21 mouse cellular contexts compared by ENCODE assay signal in the genomic region with DNA sequence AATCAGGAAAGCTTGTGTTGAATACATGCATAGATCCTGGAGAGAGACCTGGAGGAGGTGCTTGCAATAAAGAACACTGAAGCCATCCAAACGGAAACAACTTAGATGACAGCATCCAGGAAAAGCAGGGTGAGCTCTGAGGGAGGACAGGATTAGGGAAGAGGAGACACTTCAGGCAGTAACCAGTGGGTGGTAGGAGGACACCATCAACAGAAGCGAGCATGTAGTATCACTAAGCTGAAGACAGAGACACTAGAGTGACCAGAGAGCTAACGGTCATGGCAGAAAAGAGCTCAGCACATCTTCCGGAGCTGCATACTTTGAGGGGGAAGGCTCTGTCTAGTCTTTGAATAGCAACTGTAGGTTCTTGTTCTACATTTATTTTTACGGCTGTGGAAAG.
DNase-seq lines count a peak whose midpoint lies in the region; ATAC-seq and TF ChIP-seq lines count a peak whose summit lies in the region.
"Had no signal": no experiment of that assay in that cellular context is flagged by ENCODE, and none has a peak within 500 bp of the region (broad histone marks: within the 10 kb centered on the region; RNA-seq: fewer than 3 reads in every experiment).

No protein-coding gene starts in this region.

- no peak overlapping the region for H3K9ac ChIP-seq in kidney, embryonic 14.5 days (ENCODE audit: low read depth, low read length)
- H3K9ac ChIP-seq in liver, postnatal 0 days (replicated peaks): no peak overlapping the region
- H3K9ac ChIP-seq in liver, embryonic 12.5 days: no peak overlapping the region
- H3K9ac ChIP-seq in stomach, postnatal 0 days (ENCODE audit: low read length): no peak overlapping the region
- H3K9ac ChIP-seq: embryonic facial prominence, embryonic 13.5 days; liver, embryonic 13.5 days; midbrain, embryonic 13.5 days had no signal

- no peak overlapping the region for H3K4me3 ChIP-seq in kidney, embryonic 14.5 days (ENCODE audit: low read length)
- no peak overlapping the region for H3K4me3 ChIP-seq in liver, postnatal 0 days (ENCODE audit: low read depth, low read length)
- no peak overlapping the region for H3K4me3 ChIP-seq in liver, embryonic 12.5 days
- H3K4me3 ChIP-seq in stomach, postnatal 0 days (ENCODE audit: low read depth, low read length): no peak overlapping the region
- H3K4me3 ChIP-seq: embryonic facial prominence, embryonic 13.5 days; left cerebral cortex, adult 2 months; liver, embryonic 13.5 days; midbrain, embryonic 13.5 days had no signal

- 22% methylated on average over 5 of the region's 5 CpGs for WGBS in kidney, embryonic 14.5 days
- 59% methylated on average over 5 of the region's 5 CpGs for WGBS in liver, postnatal 0 days (ENCODE audit: insufficient replicate concordance)
- WGBS in liver, embryonic 12.5 days (ENCODE audit: insufficient replicate concordance): 42% methylated on average over 5 of the region's 5 CpGs
- WGBS in stomach, postnatal 0 days: 47% methylated on average over 5 of the region's 5 CpGs

- no peaks in the 10 kb centered on the region for H3K9me3 ChIP-seq in kidney, embryonic 14.5 days (ENCODE audit: control insufficient read depth, low read length)
- no peaks in the 10 kb centered on the region for H3K9me3 ChIP-seq in liver, postnatal 0 days (ENCODE audit: low read length)
- no peaks in the 10 kb centered on the region for H3K9me3 ChIP-seq in liver, embryonic 12.5 days (replicated peaks)
- H3K9me3 ChIP-seq in stomach, postnatal 0 days (ENCODE audit: control insufficient read depth, low read length): no peaks in the 10 kb centered on the region
- H3K9me3 ChIP-seq: embryonic facial prominence, embryonic 13.5 days; liver, embryonic 13.5 days; midbrain, embryonic 13.5 days had no signal

- H3K4me2 ChIP-seq in kidney, embryonic 14.5 days (replicated peaks; ENCODE audit: low read depth, low read length): peak overlapping the region; percentile 10; the same call in 1 of the 2 replicates
- no peak overlapping the region for H3K4me2 ChIP-seq in liver, postnatal 0 days (ENCODE audit: low read depth, low read length)
- no peak overlapping the region for H3K4me2 ChIP-seq in liver, embryonic 12.5 days
- H3K4me2 ChIP-seq in stomach, postnatal 0 days (replicated peaks; ENCODE audit: low read depth): no peak overlapping the region
- H3K4me2 ChIP-seq: embryonic facial prominence, embryonic 13.5 days; liver, embryonic 13.5 days; midbrain, embryonic 13.5 days had no signal

- no peak overlapping the region for H3K27ac ChIP-seq in kidney, embryonic 14.5 days (ENCODE audit: low read depth, low read length)
- no peak overlapping the region for H3K27ac ChIP-seq in liver, postnatal 0 days (ENCODE audit: low read depth)
- no peak overlapping the region for H3K27ac ChIP-seq in liver, embryonic 12.5 days
- no peak overlapping the region for H3K27ac ChIP-seq in stomach, postnatal 0 days (replicated peaks)
- H3K27ac ChIP-seq: embryonic facial prominence, embryonic 13.5 days; left cerebral cortex, adult 2 months; liver, embryonic 13.5 days; midbrain, embryonic 13.5 days had no signal

- ATAC-seq in frontal cortex, adult (ENCODE audit: low TSS enrichment): peak; percentile 91
- peak; percentile 85 for ATAC-seq in kidney, embryonic 14.5 days (ENCODE audit: low FRiP score, low TSS enrichment)
- ATAC-seq in liver, postnatal 0 days: no peak
- ATAC-seq in liver, embryonic 12.5 days: no peak
- ATAC-seq in stomach, postnatal 0 days (ENCODE audit: low FRiP score, low TSS enrichment): no peak
- ATAC-seq: forebrain, embryonic 14.5 days; hindbrain, embryonic 16.5 days; midbrain, embryonic 13.5 days had no signal

- TF ChIP-seq CTCF in liver, postnatal 0 days (IDR thresholded peaks at IDR 0.05; ENCODE audit: low read depth): peak; percentile 17; the same call in 1 of the 2 replicates
- peak; percentile 56 for TF ChIP-seq CTCF in stomach, postnatal 0 days (IDR thresholded peaks at IDR 0.05; ENCODE audit: low read depth)

- DNase-seq in frontal cortex, adult 2 months (ENCODE audit: extremely low spot score in 1 of 2, low spot score in 1 of 2): no peak
- no peak for DNase-seq in kidney, adult 11 months
- no peak for DNase-seq in liver, postnatal 0 days
- no peak for DNase-seq in stomach, postnatal 0 days (ENCODE audit: low spot score)
- no peak for DNase-seq in ovary, adult 18-20 months (ENCODE audit: low spot score)
- DNase-seq: adrenal gland, postnatal 25 days; cerebellum, adult 11-12 months; cerebellum, postnatal 25 days; heart, postnatal 4 days; kidney, postnatal 14 days; left cerebral cortex, postnatal 4 days; liver, embryonic 13.5 days; right cerebral cortex, postnatal 4 days had no signal

- TF ChIP-seq EP300 in liver, postnatal 0 days (IDR thresholded peaks at IDR 0.05; ENCODE audit: low read depth): no peak
- TF ChIP-seq EP300 in stomach, postnatal 0 days (optimal IDR thresholded peaks at IDR 0.05): no peak

- 0 out of 2 replicates have a peak, but pooled peaks cover 8% of the 10 kb centered on the region for H3K4me1 ChIP-seq in kidney, embryonic 14.5 days (ENCODE audit: control insufficient read depth, insufficient read depth, low read length)
- no peaks in the 10 kb centered on the region for H3K4me1 ChIP-seq in liver, postnatal 0 days (ENCODE audit: insufficient read depth)
- no peaks in the 10 kb centered on the region for H3K4me1 ChIP-seq in liver, embryonic 12.5 days
- no peaks in the 10 kb centered on the region for H3K4me1 ChIP-seq in stomach, postnatal 0 days (replicated peaks; ENCODE audit: control insufficient read depth, insufficient read depth)
- H3K4me1 ChIP-seq: liver, embryonic 13.5 days had no signal

- no peaks in the 10 kb centered on the region for H3K36me3 ChIP-seq in kidney, embryonic 14.5 days (ENCODE audit: control insufficient read depth, insufficient read depth, low read length)
- no peaks in the 10 kb centered on the region for H3K36me3 ChIP-seq in liver, postnatal 0 days (replicated peaks; ENCODE audit: insufficient read depth, low read length)
- H3K36me3 ChIP-seq in liver, embryonic 12.5 days: no peaks in the 10 kb centered on the region
- H3K36me3 ChIP-seq in stomach, postnatal 0 days (ENCODE audit: control insufficient read depth, insufficient read depth, low read length): no peaks in the 10 kb centered on the region
- H3K36me3 ChIP-seq: embryonic facial prominence, embryonic 13.5 days; liver, embryonic 13.5 days; midbrain, embryonic 13.5 days had no signal

- no peaks in the 10 kb centered on the region for H3K27me3 ChIP-seq in kidney, embryonic 14.5 days (ENCODE audit: control insufficient read depth, insufficient read depth, low read length)
- H3K27me3 ChIP-seq in liver, postnatal 0 days (ENCODE audit: insufficient read depth, low read length): no peaks in the 10 kb centered on the region
- no peaks in the 10 kb centered on the region for H3K27me3 ChIP-seq in liver, embryonic 12.5 days (replicated peaks)
- no peaks in the 10 kb centered on the region for H3K27me3 ChIP-seq in stomach, postnatal 0 days (ENCODE audit: control insufficient read depth, insufficient read depth, low read length)
- H3K27me3 ChIP-seq: embryonic facial prominence, embryonic 13.5 days; liver, embryonic 13.5 days; midbrain, embryonic 13.5 days had no signal

Comparison
In these comparisons a context has a peak if more than half of its experiments do, and no peak if none do; other contexts are left out.
1. ATAC-seq: peak in frontal cortex, adult (single experiment) and kidney, embryonic 14.5 days (single experiment); none in liver, postnatal 0 days (single experiment), liver, embryonic 12.5 days (single experiment) and stomach, postnatal 0 days (single experiment).